Mouse (Mus musculus) intestine, embryonic 15.5 days (tissue): ENCODE results near the gene Drd1. TPM values are rescaled to one million over a fixed set of nuclear protein-coding genes. Genes with fewer than 3 reads are reported as not detected.
A peak's percentile ranks its signal among the peaks of the same experiment; 100 is the strongest.

ENCODE experiments used
- ATAC-seq: fragments of 200-750 bp; cut with Nextera tagmentation; 2 replicates; pipeline ENCODE4 v1.8.0; 2017; ENCODE audit warnings: moderate TSS enrichment, moderate library complexity
- H3K27ac ChIP-seq: fragments of 300-500 bp; sonication (generic); 2 replicates; pipeline ENCODE4 v1.5.1; 2015; ENCODE audit warnings: mild to moderate bottlenecking, inconsistent platforms
- H3K27me3 ChIP-seq: fragments of 300-500 bp; sonication (generic); replicated peaks from 2 replicates; pipeline ENCODE4 v1.6.1; 2015; ENCODE audit warnings: inconsistent platforms
- H3K36me3 ChIP-seq: fragments of 300-500 bp; sonication (generic); 2 replicates; pipeline ENCODE4 v1.6.1; 2015; ENCODE audit warnings: inconsistent platforms
- H3K4me1 ChIP-seq: fragments of 300-500 bp; sonication (generic); replicated peaks from 2 replicates; pipeline ENCODE4 v1.6.1; 2015; ENCODE audit warnings: inconsistent platforms
- H3K4me2 ChIP-seq: fragments of 300-500 bp; sonication (generic); replicated peaks from 2 replicates; pipeline ENCODE4 v1.6.1; 2015; ENCODE audit warnings: mild to moderate bottlenecking, inconsistent platforms
- H3K4me3 ChIP-seq: fragments of 300-500 bp; sonication (generic); replicated peaks from 2 replicates; pipeline ENCODE4 v1.5.1; 2015; ENCODE audit warnings: inconsistent platforms
- H3K9ac ChIP-seq: fragments of 300-500 bp; sonication (generic); 2 replicates; pipeline ENCODE4 v1.6.1; 2015; ENCODE audit warnings: inconsistent platforms
- H3K9me3 ChIP-seq: fragments of 300-500 bp; sonication (generic); 2 replicates; pipeline ENCODE4 v1.6.1; 2016; ENCODE audit warnings: inconsistent platforms
- WGBS: fragments of 180-500 bp; shearing (Covaris S2); methylation state at CpG from one replicate; pipeline ENCODE4 v1.1.7; 2015; 5-methylcytosine and 5-hydroxymethylcytosine counted together
- polyA plus RNA-seq: library from polyadenylated mRNA; unstranded; fragments of >200 nt; fragmentation: Nextera tagmentation; extraction: Ambion mirVana; gene quantifications from 2 replicates; pipeline ENCODE4 v1.2.1, GENCODE M21; 2015

Gene Drd1
- polyA plus RNA-seq, 1 experiment from 2014 or later: 0.16 TPM

GRCm38 (mm10) chr13:54071606-54072331 lies 16.3 kb upstream of the Drd1 start, which contains the start of gene Sfxn1:
Sfxn1 (plus strand) TSS chr13:54071869.
- Histone ChIP-seq H3K27me3 (no peaks in the 10 kb centered on the region), H3K4me3 (peak within 1 kb of the TSS; percentile 80), H3K9me3 (no peaks in the 10 kb centered on the region), H3K4me2 (peak within 1 kb of the TSS; percentile 75), H3K9ac (peak within 1 kb of the TSS; percentile 90), H3K36me3 (no peaks in the 10 kb centered on the region), H3K4me1 (0 out of 2 replicates have a peak, but pooled peaks cover 6% of the 10 kb centered on the region), H3K27ac (peak within 1 kb of the TSS; percentile 81)
- under 1% methylated on average over 74 of the region's 74 CpGs for WGBS
- ATAC-seq: peak; percentile 85

GRCm38 (mm10) chr13:54071011-54071410 lies 15.5 kb upstream of the Drd1 start:
- Histone ChIP-seq H3K4me1 (0 out of 2 replicates have a peak, but pooled peaks cover 6% of the 10 kb centered on the region), H3K9me3 (no peaks in the 10 kb centered on the region), H3K27me3 (no peaks in the 10 kb centered on the region), H3K27ac (no peak overlapping the region), H3K4me3 (no peak overlapping the region), H3K4me2 (no peak overlapping the region), H3K36me3 (no peaks in the 10 kb centered on the region), H3K9ac (no peak overlapping the region)
- no peak for ATAC-seq
- WGBS: 93% methylated on average over 9 of the region's 9 CpGs

- H3K27me3 ChIP-seq: no peaks in the 10 kb centered on the region
- no peak overlapping the region for H3K9ac ChIP-seq
- H3K27ac ChIP-seq: no peak overlapping the region
- no peak overlapping the region for H3K4me2 ChIP-seq
- H3K4me3 ChIP-seq: no peak overlapping the region
- no peaks in the 10 kb centered on the region for H3K9me3 ChIP-seq
- H3K36me3 ChIP-seq: no peaks in the 10 kb centered on the region
- 45% methylated on average over 6 of the region's 6 CpGs for WGBS
- no peaks in the 10 kb centered on the region for H3K4me1 ChIP-seq
- ATAC-seq: no peak; the same call in 1 of the 2 replicates
Observed at GRCm38 (mm10) chr13:54067617-54068166, 12.2 kb upstream of the Drd1 start.

GRCm38 (mm10) chr13:54066081-54066746 lies 10.7 kb upstream of the Drd1 start:
- Histone ChIP-seq H3K4me1 (no peaks in the 10 kb centered on the region), H3K4me3 (no peak overlapping the region), H3K27me3 (no peaks in the 10 kb centered on the region), H3K4me2 (no peak overlapping the region), H3K9me3 (no peaks in the 10 kb centered on the region), H3K27ac (no peak overlapping the region), H3K9ac (no peak overlapping the region), H3K36me3 (no peaks in the 10 kb centered on the region)
- ATAC-seq: no peak
- WGBS: 79% methylated on average over 3 of the region's 3 CpGs

- H3K9ac ChIP-seq: no peak overlapping the region
- no peaks in the 10 kb centered on the region for H3K36me3 ChIP-seq
- H3K4me3 ChIP-seq: no peak overlapping the region
- no peaks in the 10 kb centered on the region for H3K4me1 ChIP-seq
- no peak overlapping the region for H3K27ac ChIP-seq
- H3K4me2 ChIP-seq: no peak overlapping the region
- WGBS: 3% methylated on average over 3 of the region's 3 CpGs
- no peak for ATAC-seq
- H3K9me3 ChIP-seq: no peaks in the 10 kb centered on the region
- no peaks in the 10 kb centered on the region for H3K27me3 ChIP-seq
Observed at GRCm38 (mm10) chr13:54063292-54063691, 7.8 kb upstream of the Drd1 start.

- no peak for ATAC-seq
- Histone ChIP-seq H3K36me3 (no peaks in the 10 kb centered on the region), H3K27me3 (0 out of 2 replicates have a peak, but pooled peaks cover 3% of the 10 kb centered on the region), H3K9ac (no peak overlapping the region), H3K9me3 (no peaks in the 10 kb centered on the region), H3K27ac (no peak overlapping the region), H3K4me2 (no peak overlapping the region), H3K4me3 (no peak overlapping the region), H3K4me1 (no peaks in the 10 kb centered on the region)
- 89% methylated on average over 3 of the region's 3 CpGs for WGBS
Observed at GRCm38 (mm10) chr13:54062068-54062467, 6.6 kb upstream of the Drd1 start.

DNA sequence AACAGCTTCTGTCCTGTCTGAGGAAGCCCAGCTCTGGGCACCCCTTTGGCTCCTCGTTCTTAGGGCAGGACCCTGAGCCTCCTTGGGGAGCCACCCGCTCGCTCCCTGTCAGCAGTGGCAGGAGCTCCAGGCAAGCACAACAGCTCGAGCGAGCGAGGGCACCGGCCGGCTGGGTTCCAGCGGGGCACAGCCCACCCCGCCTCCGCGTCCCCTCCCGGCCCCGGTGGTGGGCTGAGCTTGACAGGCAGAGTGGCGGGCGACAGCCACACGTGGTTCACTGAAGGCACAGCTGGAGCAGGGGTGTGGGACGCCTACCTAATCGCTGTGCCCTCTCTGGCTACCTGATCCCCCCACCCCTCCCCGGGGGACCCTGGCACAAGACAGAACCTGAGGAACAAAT lies 543 bp downstream of the Drd1 start:
- peaks cover 7% of the 10 kb centered on the region for H3K4me1 ChIP-seq
- H3K4me2 ChIP-seq: peak overlapping the region; percentile 96
- WGBS: 1% methylated on average over 20 of the region's 20 CpGs
- H3K9ac ChIP-seq: no peak overlapping the region
- peak overlapping the region; percentile 43 for H3K4me3 ChIP-seq
- H3K36me3 ChIP-seq: no peaks in the 10 kb centered on the region
- H3K27ac ChIP-seq: no peak overlapping the region
- ATAC-seq: no peak
- H3K27me3 ChIP-seq: peaks cover 35% of the 10 kb centered on the region
- H3K9me3 ChIP-seq: no peaks in the 10 kb centered on the region

- 66% methylated on average over 7 of the region's 7 CpGs for WGBS
- Histone ChIP-seq H3K4me2 (no peak overlapping the region), H3K9me3 (no peaks in the 10 kb centered on the region), H3K4me3 (no peak overlapping the region), H3K27ac (no peak overlapping the region), H3K9ac (no peak overlapping the region), H3K4me1 (peaks cover 7% of the 10 kb centered on the region), H3K27me3 (peaks cover 32% of the 10 kb centered on the region), H3K36me3 (no peaks in the 10 kb centered on the region)
- no peak for ATAC-seq
Observed at GRCm38 (mm10) chr13:54051641-54052040, 3.9 kb downstream of the Drd1 start.

DNA sequence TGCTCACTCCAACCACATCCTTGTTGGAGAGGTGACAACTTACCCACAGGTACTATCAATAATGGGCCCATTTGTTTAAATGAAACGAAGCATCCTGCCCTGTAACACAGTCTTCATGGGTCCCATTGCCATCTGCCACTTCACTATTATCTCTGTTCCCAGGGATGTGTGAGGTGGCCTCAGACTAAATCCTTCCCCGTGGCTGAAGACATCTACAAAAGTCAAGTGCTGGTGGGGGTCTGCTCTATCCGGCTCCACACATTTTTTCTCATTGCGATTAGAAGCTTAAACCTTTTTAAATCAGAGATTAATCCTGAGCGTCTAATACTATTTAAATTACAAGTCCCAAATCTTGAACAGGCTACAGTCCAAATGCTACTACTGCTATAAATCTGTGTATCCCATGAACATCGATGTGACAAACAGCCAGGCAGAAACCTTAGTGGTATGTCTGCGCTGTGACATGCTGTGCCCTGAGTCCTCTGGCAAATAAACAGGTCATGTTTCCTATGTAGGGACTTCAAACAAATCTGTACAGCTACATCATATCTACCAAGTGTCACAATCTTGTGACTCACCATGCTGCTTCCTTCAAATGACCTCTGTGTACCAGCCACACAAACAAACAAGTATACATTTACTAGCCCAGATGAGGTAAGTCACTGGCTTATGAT lies 6.7 kb downstream of the Drd1 start:
- ATAC-seq: no peak
- H3K27ac ChIP-seq: no peak overlapping the region
- H3K4me3 ChIP-seq: no peak overlapping the region
- H3K4me2 ChIP-seq: no peak overlapping the region
- WGBS: 82% methylated on average over 7 of the region's 7 CpGs
- H3K9ac ChIP-seq: no peak overlapping the region
- H3K4me1 ChIP-seq: no peaks in the 10 kb centered on the region
- no peaks in the 10 kb centered on the region for H3K9me3 ChIP-seq
- peaks cover 11% of the 10 kb centered on the region; the same call in 1 of the 2 replicates for H3K27me3 ChIP-seq
- H3K36me3 ChIP-seq: no peaks in the 10 kb centered on the region

GRCm38 (mm10) chr13:54040256-54040655 lies 15.2 kb downstream of the Drd1 start:
- H3K9ac ChIP-seq: no peak overlapping the region
- ATAC-seq: no peak
- no peaks in the 10 kb centered on the region for H3K9me3 ChIP-seq
- H3K4me1 ChIP-seq: no peaks in the 10 kb centered on the region
- 92% methylated on average over 2 of the region's 2 CpGs for WGBS
- no peak overlapping the region for H3K4me3 ChIP-seq
- no peak overlapping the region for H3K4me2 ChIP-seq
- H3K27me3 ChIP-seq: no peaks in the 10 kb centered on the region
- H3K27ac ChIP-seq: no peak overlapping the region
- no peaks in the 10 kb centered on the region for H3K36me3 ChIP-seq

DNA sequence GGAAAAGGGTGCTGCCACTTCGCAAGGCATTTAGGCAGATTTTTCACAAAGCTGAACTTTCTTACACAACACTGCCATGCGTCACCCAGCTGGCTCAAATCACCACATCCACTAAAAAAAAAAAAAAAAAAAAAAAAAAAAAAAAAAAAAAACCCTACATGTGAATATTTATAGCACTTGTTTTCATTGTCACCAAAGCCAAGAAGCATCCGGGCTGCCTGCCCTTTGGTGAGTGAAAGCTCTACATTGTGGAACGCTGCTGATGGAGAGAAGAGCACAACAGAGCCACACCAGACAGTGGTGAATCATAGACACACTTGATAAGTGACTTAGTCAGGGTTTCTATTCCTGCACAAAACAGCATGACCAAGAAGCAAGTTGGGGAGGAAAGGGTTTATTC lies 17.6 kb downstream of the Drd1 start:
- no peak overlapping the region for H3K4me2 ChIP-seq
- no peak overlapping the region for H3K9ac ChIP-seq
- H3K36me3 ChIP-seq: no peaks in the 10 kb centered on the region
- 78% methylated on average over 4 of the region's 4 CpGs for WGBS
- ATAC-seq: no peak
- no peak overlapping the region for H3K4me3 ChIP-seq
- no peak overlapping the region for H3K27ac ChIP-seq
- H3K4me1 ChIP-seq: no peaks in the 10 kb centered on the region
- no peaks in the 10 kb centered on the region for H3K9me3 ChIP-seq
- no peaks in the 10 kb centered on the region for H3K27me3 ChIP-seq

- Histone ChIP-seq H3K27me3 (no peaks in the 10 kb centered on the region), H3K4me2 (no peak overlapping the region), H3K9me3 (no peaks in the 10 kb centered on the region), H3K4me1 (no peaks in the 10 kb centered on the region), H3K27ac (no peak overlapping the region), H3K9ac (no peak overlapping the region), H3K4me3 (no peak overlapping the region), H3K36me3 (no peaks in the 10 kb centered on the region)
- 74% methylated on average over 1 of the region's 1 CpGs for WGBS
- ATAC-seq: no peak
Observed at GRCm38 (mm10) chr13:54035541-54035940, 20.0 kb downstream of the Drd1 start.
